ENCODE assay signal across 8 mouse cellular contexts in genomic region chr15:84234794-84235581, GRCm38 (mm10). TPM values are rescaled to one million over a fixed set of nuclear protein-coding genes. Genes with fewer than 3 reads are reported as not detected.
DNase-seq lines count a peak whose midpoint lies in the region; ATAC-seq and TF ChIP-seq lines count a peak whose summit lies in the region.
"Had no signal": no experiment of that assay in that cellular context is flagged by ENCODE, and none has a peak within 500 bp of the region (broad histone marks: within the 10 kb centered on the region; RNA-seq: fewer than 3 reads in every experiment).

No protein-coding gene starts in this region.

- ATAC-seq in hindbrain, embryonic 14.5 days (ENCODE audit: low FRiP score): no peak
- ATAC-seq in liver, embryonic 14.5 days (ENCODE audit: insufficient read depth): no peak
- ATAC-seq: forebrain, embryonic 16.5 days had no signal

- no peak for TF ChIP-seq EP300 in liver, embryonic 14.5 days (IDR thresholded peaks at IDR 0.05; ENCODE audit: low read depth)

- no peak overlapping the region for H3K9ac ChIP-seq in hindbrain, embryonic 14.5 days
- no peak overlapping the region for H3K9ac ChIP-seq in liver, embryonic 14.5 days (replicated peaks)

- H3K27ac ChIP-seq in hindbrain, embryonic 10.5 days: peak overlapping the region; percentile 67; the same call in 1 of the 2 replicates
- H3K27ac ChIP-seq in hindbrain, embryonic 14.5 days: no peak overlapping the region
- no peak overlapping the region for H3K27ac ChIP-seq in liver, embryonic 14.5 days

- H3K79me2 ChIP-seq in C2C12 (ENCODE audit: control insufficient read depth, insufficient read depth): peaks cover 79% of the 10 kb centered on the region

- no peak overlapping the region for H3K4me2 ChIP-seq in hindbrain, embryonic 14.5 days (replicated peaks)
- H3K4me2 ChIP-seq in liver, embryonic 14.5 days (ENCODE audit: low read depth): no peak overlapping the region

- H3K27me3 ChIP-seq in hindbrain, embryonic 10.5 days (ENCODE audit: insufficient read depth, poor library complexity, severe bottlenecking): peaks cover 61% of the 10 kb centered on the region
- H3K27me3 ChIP-seq in hindbrain, embryonic 14.5 days (ENCODE audit: control insufficient read depth, insufficient read depth, low read length): no peaks in the 10 kb centered on the region
- no peaks in the 10 kb centered on the region for H3K27me3 ChIP-seq in C2C12 (ENCODE audit: control insufficient read depth, insufficient read depth, insufficient read length)
- H3K27me3 ChIP-seq in liver, embryonic 14.5 days (ENCODE audit: control insufficient read depth, insufficient read depth, low read length): no peaks in the 10 kb centered on the region; the same call in 1 of the 2 replicates

- no peak for TF ChIP-seq CTCF in C2C12 (IDR thresholded peaks at IDR 0.05; ENCODE audit: control insufficient read depth, insufficient read depth, insufficient read length)
- peak; percentile 48 for TF ChIP-seq CTCF in liver, embryonic 14.5 days (IDR thresholded peaks at IDR 0.05; ENCODE audit: low read depth)

- no peak overlapping the region for H3K4me3 ChIP-seq in hindbrain, embryonic 10.5 days
- no peak overlapping the region for H3K4me3 ChIP-seq in hindbrain, embryonic 14.5 days (replicated peaks; ENCODE audit: low read length)
- no peak overlapping the region for H3K4me3 ChIP-seq in C2C12 (ENCODE audit: insufficient read depth, poor library complexity, severe bottlenecking)
- H3K4me3 ChIP-seq in liver, embryonic 14.5 days (ENCODE audit: insufficient read depth in 1 of 2, low read depth in 2 of 2, low read length in 2 of 2): no peak overlapping the region

- H3K79me3 ChIP-seq in C2C12 (ENCODE audit: low read depth): peaks cover 67% of the 10 kb centered on the region

- H3K9me3 ChIP-seq in hindbrain, embryonic 10.5 days: no peaks in the 10 kb centered on the region
- no peaks in the 10 kb centered on the region for H3K9me3 ChIP-seq in hindbrain, embryonic 14.5 days (ENCODE audit: control insufficient read depth, low read length)
- H3K9me3 ChIP-seq in liver, embryonic 14.5 days (ENCODE audit: control insufficient read depth, low read length): no peaks in the 10 kb centered on the region

- peak overlapping the region; percentile 51 for H3ac ChIP-seq in C2C12 (ENCODE audit: control insufficient read depth, insufficient read length, low read depth)

- 82% methylated on average over 7 of the region's 7 CpGs for WGBS in hindbrain, embryonic 10.5 days
- WGBS in hindbrain, embryonic 14.5 days: 79% methylated on average over 7 of the region's 7 CpGs
- 66% methylated on average over 7 of the region's 7 CpGs for WGBS in liver, embryonic 14.5 days (ENCODE audit: insufficient replicate concordance)

- H3K4me1 ChIP-seq in hindbrain, embryonic 10.5 days (replicated peaks): peaks cover 74% of the 10 kb centered on the region
- peaks cover 44% of the 10 kb centered on the region for H3K4me1 ChIP-seq in hindbrain, embryonic 14.5 days (replicated peaks; ENCODE audit: control insufficient read depth, insufficient read depth, low read length)
- H3K4me1 ChIP-seq in liver, embryonic 14.5 days (replicated peaks; ENCODE audit: control insufficient read depth in 2 of 2, insufficient read depth in 2 of 2, low read length in 1 of 2): peaks cover 13 to 30% of the 10 kb centered on the region in 2 experiments

- no peak for DNase-seq in hindbrain, embryonic 10.5 days (ENCODE audit: low spot score)
- DNase-seq in hindbrain, embryonic 14.5 days (ENCODE audit: low spot score): no peak
- DNase-seq in NIH3T3 (ENCODE audit: low read depth): peak; percentile 47
- no peak for DNase-seq in liver, embryonic 14.5 days (ENCODE audit: low read depth in 3 of 3, low spot score in 3 of 3)
- no peak for DNase-seq in ovary, postnatal 36 days (ENCODE audit: low spot score)
- DNase-seq in urinary bladder, postnatal 14 days (ENCODE audit: low spot score): no peak

- no peaks in the 10 kb centered on the region for H3K36me3 ChIP-seq in hindbrain, embryonic 10.5 days
- no peaks in the 10 kb centered on the region for H3K36me3 ChIP-seq in hindbrain, embryonic 14.5 days (replicated peaks; ENCODE audit: control insufficient read depth, insufficient read depth)
- H3K36me3 ChIP-seq in C2C12 (ENCODE audit: control insufficient read depth, insufficient read depth): peaks cover 45% of the 10 kb centered on the region
- H3K36me3 ChIP-seq in liver, embryonic 14.5 days (replicated peaks; ENCODE audit: control insufficient read depth, insufficient read depth, low read depth): no peaks in the 10 kb centered on the region

TF ChIP-seq in C2C12, 6 proteins besides CTCF, POLR2A, EP300 and RAD21:
- TF ChIP-seq MYOG (IDR thresholded peaks at IDR 0.05; ENCODE audit: control insufficient read depth, extremely low read depth, insufficient read length): no peak
- TF ChIP-seq MAX (IDR thresholded peaks at IDR 0.05): no peak
- no peak for TF ChIP-seq CEBPB (IDR thresholded peaks at IDR 0.05; ENCODE audit: low read depth)
- no peak for TF ChIP-seq FOSL1 (IDR thresholded peaks at IDR 0.05; ENCODE audit: insufficient read depth, low read length, poor library complexity, severe bottlenecking)
- no peak for TF ChIP-seq MYOD1 (IDR thresholded peaks at IDR 0.05; ENCODE audit: control insufficient read depth, insufficient read length, low read depth)
- TF ChIP-seq USF1 (IDR thresholded peaks at IDR 0.05; ENCODE audit: low read depth): no peak

RNA-seq across cellular contexts. Expression of gene Parvb, which starts 3.1 kb away (rescaled TPM):
- 7.1 and 7.6 TPM in 2 replicates for polyA plus RNA-seq in hindbrain, embryonic 10.5 days (2016; fragmentation: Nextera tagmentation; extraction: Ambion mirVana)
- 4.1 and 5.1 TPM in 2 replicates for polyA plus RNA-seq in hindbrain, embryonic 14.5 days (2014; fragmentation: Nextera tagmentation; extraction: Ambion mirVana)
- 103 TPM for polyA plus RNA-seq in C2C12 (2012; fragmentation: generic; extraction: Trizol)
- polyA plus RNA-seq in liver, embryonic 14.5 days (2012; rRNA removed): 21.6 and 22.6 TPM in 2 replicates
- polyA plus RNA-seq in liver, embryonic 14.5 days (2014; fragmentation: Nextera tagmentation; extraction: Ambion mirVana): 7.3 and 11.4 TPM in 2 replicates

RNA-seq across cellular contexts. Expression of gene Samm50, which starts 42.9 kb away (rescaled TPM):
- 94.5 and 103 TPM in 2 replicates for polyA plus RNA-seq in hindbrain, embryonic 10.5 days (2016; fragmentation: Nextera tagmentation; extraction: Ambion mirVana)
- polyA plus RNA-seq in hindbrain, embryonic 14.5 days (2014; fragmentation: Nextera tagmentation; extraction: Ambion mirVana): 56.3 and 56.7 TPM in 2 replicates
- 123 TPM for polyA plus RNA-seq in C2C12 (2012; fragmentation: generic; extraction: Trizol)
- 7.5 and 12.3 TPM in 2 replicates for polyA plus RNA-seq in liver, embryonic 14.5 days (2012; rRNA removed)
- 49.3 and 51.8 TPM in 2 replicates for polyA plus RNA-seq in liver, embryonic 14.5 days (2014; fragmentation: Nextera tagmentation; extraction: Ambion mirVana)
